ENCODE assay signal across 8 mouse cellular contexts in genomic region chr12:86132799-86133198, GRCm38 (mm10). TPM values are rescaled to one million over a fixed set of nuclear protein-coding genes. Genes with fewer than 3 reads are reported as not detected.
DNase-seq lines count a peak whose midpoint lies in the region; ATAC-seq and TF ChIP-seq lines count a peak whose summit lies in the region.

No protein-coding gene starts in this region.

- no peak for ATAC-seq in CD4-positive, CD25-positive, alpha-beta regulatory T cell, adult 4 months
- no peak for ATAC-seq in forebrain, embryonic 11.5 days (replicated peaks; ENCODE audit: low FRiP score)

- no peak for TF ChIP-seq POLR2A in lung, adult 2 months (IDR thresholded peaks at IDR 0.05; ENCODE audit: borderline replicate concordance, extremely low read depth, low read depth, low read length)

- no peak overlapping the region for H3K4me3 ChIP-seq in forebrain, embryonic 11.5 days (ENCODE audit: low read depth, low read length)
- no peak overlapping the region for H3K4me3 ChIP-seq in lung, adult 2 months (replicated peaks; ENCODE audit: extremely low read depth, low read depth, low read length)

- no peaks in the 10 kb centered on the region for H3K36me3 ChIP-seq in forebrain, embryonic 11.5 days (ENCODE audit: control insufficient read depth, insufficient read depth, low read length)

- peak; percentile 67 for DNase-seq in CD4-positive, CD25-positive, alpha-beta regulatory T cell, adult 2 months (ENCODE audit: low read depth, low spot score)
- DNase-seq in 3T3-L1 (ENCODE audit: low read depth, low spot score) = peak; percentile 76
- DNase-seq in c-Kit-negative CD71-positive TER-119-positive erythroid progenitor cells, embryonic 14.5 days (ENCODE audit: low read depth, low spot score) = peak; percentile 15
- DNase-seq in forebrain, embryonic 11.5 days (ENCODE audit: low spot score) = peak; percentile 67
- peak; percentile 61 for DNase-seq in kidney, postnatal 10 days
- DNase-seq in lung, adult 2 months = no peak
- peak; percentile 69 to 86 for DNase-seq in right cerebral cortex, adult 2 months (ENCODE audit: low spot score in 2 of 2)

- H3K4me2 ChIP-seq in forebrain, embryonic 11.5 days (ENCODE audit: low read depth, low read length, severe bottlenecking) = no peak overlapping the region

- TF ChIP-seq CTCF in lung, adult 2 months (IDR thresholded peaks at IDR 0.05; ENCODE audit: insufficient read depth, low read length) = 0 out of 2 replicates have a peak, but pooled peaks have one; percentile 7

- H3K9me3 ChIP-seq in forebrain, embryonic 11.5 days (ENCODE audit: control insufficient read depth, low read length) = no peaks in the 10 kb centered on the region

- no peaks in the 10 kb centered on the region for H3K27me3 ChIP-seq in forebrain, embryonic 11.5 days (ENCODE audit: control insufficient read depth, insufficient read depth, low read length)

- H3K4me1 ChIP-seq in forebrain, embryonic 11.5 days (replicated peaks; ENCODE audit: control insufficient read depth, insufficient read depth, low read length) = no peaks in the 10 kb centered on the region; the same call in 1 of the 2 replicates
- no peaks in the 10 kb centered on the region; the same call in 1 of the 2 replicates for H3K4me1 ChIP-seq in lung, adult 2 months (ENCODE audit: control insufficient read depth, insufficient read depth, low read length)

- WGBS in forebrain, embryonic 11.5 days = 33% methylated on average over 2 of the region's 2 CpGs
- 17% methylated on average over 2 of the region's 2 CpGs for WGBS in lung, adult 2 months

- H3K27ac ChIP-seq in forebrain, embryonic 11.5 days (ENCODE audit: low read depth, low read length) = no peak overlapping the region

- H3K9ac ChIP-seq in forebrain, embryonic 11.5 days (ENCODE audit: low read length) = no peak overlapping the region

RNA-seq across cellular contexts. Expression of gene Ift43, which starts 50.5 kb away (rescaled TPM):
- 1 to 10 TPM; 4.0 to 4.7 TPM for polyA plus RNA-seq in CD4-positive, CD25-positive, alpha-beta regulatory T cell, adult 4 months (2017; shearing (Covaris generic))
- polyA plus RNA-seq in forebrain, embryonic 11.5 days (2014; fragmentation: Nextera tagmentation; extraction: Ambion mirVana) = 80.9 and 89.3 TPM in 2 replicates
- polyA plus RNA-seq in lung, adult 2 months (2012; rRNA removed) = 32.8 and 49.6 TPM in 2 replicates

RNA-seq across cellular contexts. Expression of gene Tgfb3, which starts 54.0 kb away (rescaled TPM):
- polyA plus RNA-seq in CD4-positive, CD25-positive, alpha-beta regulatory T cell, adult 4 months (2017; shearing (Covaris generic)) = under 1 TPM; 0.52 TPM
- polyA plus RNA-seq in forebrain, embryonic 11.5 days (2014; fragmentation: Nextera tagmentation; extraction: Ambion mirVana) = 5.1 and 5.7 TPM in 2 replicates
- 24.8 and 33.9 TPM in 2 replicates for polyA plus RNA-seq in lung, adult 2 months (2012; rRNA removed)
